Mouse (Mus musculus) frontal cortex, adult (tissue): Measurements from ENCODE around the gene Batf3.
"Not testable (repeated sequence)": the region's sequence is repeated elsewhere in the genome, so short reads cannot be mapped to it uniquely, and the experiment has no call there.

Experiments used
- ATAC-seq: cut with Nextera tagmentation; 2 replicates; pipeline ENCODE4 v1.9.2; 2017; ENCODE audit warnings: mild to moderate bottlenecking, moderate library complexity, mixed read lengths; ENCODE audit not compliant: low TSS enrichment

The Batf3 gene

GRCm38 (mm10) chr1:191131692-191132091 lies 34.0 kb downstream of the Batf3 start:
- no peak for ATAC-seq

DNA sequence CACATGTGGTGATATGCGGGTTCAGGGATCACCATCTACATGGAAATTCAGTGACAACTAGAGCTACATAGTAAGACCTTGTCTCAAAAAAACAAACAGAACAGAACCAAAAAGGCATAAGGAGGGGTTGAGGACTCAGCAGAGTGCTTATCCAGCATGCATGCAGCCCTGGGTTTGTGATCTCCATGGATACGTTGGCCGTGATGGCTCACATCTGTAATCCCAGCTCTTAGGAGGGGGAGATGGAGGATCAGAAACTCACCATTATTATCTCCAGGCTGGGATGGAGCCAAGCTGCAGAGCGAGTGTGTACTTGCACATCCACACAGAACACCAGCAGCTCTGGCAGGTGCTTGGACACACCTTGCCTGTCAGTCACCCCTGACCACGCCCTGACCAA lies 34.6 kb downstream of the Batf3 start:
- ATAC-seq, result no peak

- ATAC-seq, result no peak
Measured at GRCm38 (mm10) chr1:191132934-191133333, 35.3 kb downstream of the Batf3 start.

- ATAC-seq, result no peak
Measured at GRCm38 (mm10) chr1:191135406-191135805, 37.8 kb downstream of the Batf3 start.

GRCm38 (mm10) chr1:191138436-191138835 lies 40.8 kb downstream of the Batf3 start:
- 0 out of 2 replicates have a peak, but pooled peaks have one; percentile 23 for ATAC-seq

DNA sequence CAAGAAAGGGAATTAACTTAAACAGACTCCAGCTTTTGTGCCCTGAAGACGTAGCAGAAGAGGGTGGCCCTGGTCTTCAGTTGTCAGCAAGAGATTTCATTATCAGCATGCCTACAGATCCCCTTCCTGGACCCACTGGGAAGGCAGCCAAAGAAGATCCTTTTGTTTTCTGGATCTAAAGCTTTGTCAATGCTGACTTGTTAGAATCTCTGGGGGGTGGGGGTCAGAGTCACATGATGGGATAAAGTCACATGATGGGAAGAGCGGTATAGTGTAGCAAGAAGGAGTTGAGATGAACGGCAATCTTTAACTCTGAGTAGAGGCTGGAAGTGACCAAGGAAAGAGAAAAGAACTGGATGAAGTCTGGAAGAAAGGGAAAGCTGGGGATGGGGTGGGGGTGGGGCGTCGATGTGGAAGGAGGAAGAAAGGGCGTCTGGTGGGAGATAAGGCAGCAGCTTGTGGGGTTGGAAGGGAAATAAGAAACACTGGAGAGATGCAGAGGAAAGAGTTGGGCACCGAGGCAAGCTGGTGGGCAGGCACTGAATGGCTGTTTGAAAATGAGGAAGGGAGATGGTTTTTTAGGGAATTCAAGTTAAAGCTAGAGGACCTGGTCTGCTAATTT lies 41.3 kb downstream of the Batf3 start:
- ATAC-seq, result no peak

DNA sequence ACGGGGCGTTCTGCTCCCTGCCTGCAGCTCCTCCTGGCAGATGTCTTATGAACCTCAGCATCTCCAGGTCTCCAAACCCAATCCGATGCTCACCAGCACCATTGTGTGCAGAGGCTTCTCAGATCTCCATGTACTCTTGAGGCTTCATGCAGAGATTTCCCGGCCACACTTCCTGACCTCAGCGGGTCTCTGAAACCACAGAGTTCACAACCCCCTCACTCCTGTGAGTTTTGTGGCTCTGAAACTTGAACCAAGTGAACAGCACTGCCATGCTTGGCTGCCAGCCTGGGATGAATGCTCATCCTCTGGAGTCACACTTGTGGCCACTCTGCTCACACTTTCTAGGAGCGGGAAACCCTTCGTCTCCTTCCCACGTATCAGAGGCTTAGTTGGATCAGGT lies 43.3 kb downstream of the Batf3 start:
- ATAC-seq, result no peak

DNA sequence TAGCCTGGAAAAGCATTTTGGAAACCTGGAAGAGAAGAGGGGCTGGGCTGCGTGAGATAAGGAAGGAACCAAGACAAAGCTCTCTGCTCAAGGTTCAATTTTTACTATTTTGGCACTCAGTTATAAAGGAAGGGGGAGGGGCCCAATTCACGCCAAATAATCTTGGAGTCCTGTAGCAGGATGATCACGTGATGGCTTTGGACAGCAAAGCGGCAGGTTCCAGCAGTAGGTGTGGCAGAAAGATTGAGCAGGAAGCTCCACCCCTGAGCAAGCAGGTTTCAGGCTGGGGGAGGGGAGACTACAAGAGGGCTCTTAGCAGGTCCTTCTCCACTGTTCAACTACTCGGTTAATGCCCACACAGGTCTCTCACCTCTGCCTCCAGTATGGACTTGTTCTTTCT lies 51.8 kb downstream of the Batf3 start:
- not testable (repeated sequence) for ATAC-seq

DNA sequence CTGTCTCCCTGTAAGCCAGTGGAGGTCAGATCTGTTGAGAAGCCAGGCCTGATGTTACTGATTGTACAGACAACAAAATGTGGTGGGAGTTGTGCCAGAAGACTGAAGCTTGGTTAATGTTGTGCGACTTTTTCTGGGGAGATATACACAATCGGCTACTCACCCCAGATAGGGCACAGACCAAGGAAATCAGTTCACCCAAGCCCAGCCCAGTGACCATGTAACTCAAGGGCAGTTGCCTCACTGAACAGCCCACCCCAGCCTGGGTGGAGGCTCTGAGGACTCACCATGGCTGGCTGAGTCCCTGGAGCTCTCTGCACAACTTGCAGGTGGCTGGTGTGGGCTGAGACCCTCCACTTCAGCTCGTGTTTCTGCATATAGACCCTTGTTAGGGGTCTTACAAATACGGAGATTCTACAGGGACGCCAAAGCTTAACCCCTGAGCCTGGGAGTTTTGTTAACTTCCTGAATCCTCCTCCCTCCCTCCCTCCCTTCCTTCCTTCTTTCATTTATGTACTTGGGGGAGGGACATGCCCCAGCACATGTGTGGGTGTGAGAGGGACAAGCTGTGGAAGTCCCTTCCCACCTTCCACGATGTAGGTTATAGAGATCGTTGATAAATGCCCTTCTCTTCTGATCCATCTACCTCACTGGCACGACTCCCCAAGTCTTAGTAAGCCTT lies 53.4 kb downstream of the Batf3 start:
- no peak for ATAC-seq

DNA sequence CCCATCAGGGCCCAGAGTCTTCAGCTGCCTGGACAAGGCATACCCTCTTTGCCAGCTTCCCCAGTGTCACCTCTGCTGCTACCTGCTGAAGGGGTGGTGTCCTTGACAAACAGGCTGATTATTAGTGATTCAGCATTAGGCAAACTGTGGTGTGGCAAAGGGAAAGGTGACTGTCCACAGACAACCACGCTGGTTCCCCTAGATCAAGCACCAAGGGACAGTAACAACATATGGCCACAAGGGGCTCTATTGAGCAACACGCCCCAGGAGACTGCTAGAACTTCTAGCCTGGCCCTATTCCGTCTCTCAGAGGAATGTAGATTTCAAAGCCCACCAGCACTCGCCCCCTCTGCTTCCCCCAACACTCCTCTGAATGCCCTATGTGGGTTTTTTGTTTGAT lies 55.4 kb downstream of the Batf3 start:
- ATAC-seq, result peak; percentile 85

DNA sequence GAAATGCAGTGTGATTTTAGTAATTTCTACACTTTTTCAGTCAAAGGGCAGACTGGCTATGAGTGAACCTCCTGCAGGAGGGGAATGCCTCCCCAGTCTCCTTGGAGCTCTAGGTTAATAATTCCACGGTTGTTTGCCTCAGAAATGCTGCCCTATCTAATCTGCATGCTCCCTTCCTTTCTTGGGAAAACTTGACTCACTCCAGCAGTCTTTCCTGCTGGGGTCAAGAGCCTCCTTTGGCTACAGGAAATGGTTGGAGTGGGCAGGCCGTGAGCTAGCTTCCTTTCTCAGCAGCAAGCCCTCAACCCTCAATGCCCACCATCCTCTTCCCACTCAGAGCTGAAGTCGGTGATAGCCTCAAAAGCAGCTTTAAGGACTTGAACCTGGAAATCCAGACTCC lies 56.7 kb downstream of the Batf3 start:
- no peak for ATAC-seq
